Mouse (Mus musculus): ENCODE results near the gene Igsf8.
"Not testable (repeated sequence)": the region's sequence is repeated elsewhere in the genome, so short reads cannot be mapped to it uniquely, and the experiment has no call there.

Gene Igsf8

DNA sequence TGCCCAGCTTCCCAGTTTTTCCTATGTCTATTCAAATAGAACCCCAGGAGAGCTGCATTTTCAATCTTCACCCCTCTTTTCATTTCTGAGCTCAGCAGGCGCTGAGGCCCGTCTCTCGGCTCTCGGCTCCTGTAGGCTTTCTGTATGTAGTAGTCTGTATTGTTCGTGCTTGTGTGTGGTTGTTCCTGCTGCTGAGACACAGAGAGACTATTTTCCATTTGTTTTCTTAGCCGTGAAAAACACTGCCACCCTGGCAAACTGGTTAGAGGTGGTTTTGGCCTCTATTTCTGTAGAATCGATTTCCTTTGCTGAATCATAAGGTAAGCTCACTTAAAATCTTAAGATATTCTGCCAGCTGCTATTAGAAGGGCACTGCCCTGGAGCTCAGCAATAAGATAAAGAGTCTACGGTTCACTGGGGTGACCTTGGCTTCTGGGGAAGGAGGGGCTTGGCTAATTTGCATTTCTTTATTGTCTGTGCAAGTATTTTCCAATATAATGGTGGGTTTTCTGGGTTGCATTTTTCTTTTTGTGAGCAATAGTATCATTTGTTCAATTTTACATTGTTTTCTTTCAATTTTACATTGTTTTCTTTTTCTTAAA, at the start of gene Igsf8:
TSS of gene Igsf8 (plus strand) at position 165 of the 602 bp plus-strand sequence.
- DNase-seq, result no peak

DNA sequence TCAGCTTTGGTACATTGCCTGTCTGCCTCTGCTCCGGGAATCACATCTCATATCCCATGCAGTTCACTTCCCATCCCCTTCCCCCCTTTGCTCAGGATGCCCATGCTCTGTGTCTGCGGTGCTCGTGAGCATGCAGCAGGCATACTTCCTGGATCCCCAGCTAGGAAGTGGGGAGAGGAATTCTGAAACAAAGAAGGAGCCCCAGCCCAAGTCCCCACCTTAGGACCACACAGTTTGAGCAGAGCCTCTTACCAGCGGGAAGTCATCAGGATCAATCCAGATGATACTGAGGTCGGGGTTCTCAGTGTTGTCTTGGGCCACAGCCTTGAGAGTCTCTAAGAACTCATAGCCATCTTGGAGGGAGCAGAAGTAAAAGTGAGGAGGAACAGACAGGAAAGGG, 48.7 kb upstream of the Igsf8 start:
- DNase-seq, result no peak

DNA sequence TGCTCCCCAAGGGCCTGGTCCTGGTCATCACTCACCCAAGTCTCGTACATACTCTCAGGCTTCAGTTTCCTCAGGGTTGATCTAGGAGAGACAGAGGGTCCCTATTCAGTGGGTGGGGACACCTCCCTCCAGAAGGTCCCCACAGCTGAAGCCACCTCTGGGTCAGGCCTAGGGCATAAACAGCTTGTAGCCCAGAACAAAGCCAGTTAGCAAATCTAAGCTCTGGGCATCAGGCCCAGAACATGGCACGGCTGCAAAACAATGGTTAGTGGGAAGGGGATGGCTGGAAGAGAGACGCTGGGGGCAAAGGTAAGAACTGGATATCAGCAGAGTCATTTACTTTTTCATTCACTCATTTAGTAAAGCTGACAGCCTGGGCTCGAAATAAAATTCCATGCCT, 47.7 kb upstream of the Igsf8 start:
- DNase-seq, result no peak

DNA sequence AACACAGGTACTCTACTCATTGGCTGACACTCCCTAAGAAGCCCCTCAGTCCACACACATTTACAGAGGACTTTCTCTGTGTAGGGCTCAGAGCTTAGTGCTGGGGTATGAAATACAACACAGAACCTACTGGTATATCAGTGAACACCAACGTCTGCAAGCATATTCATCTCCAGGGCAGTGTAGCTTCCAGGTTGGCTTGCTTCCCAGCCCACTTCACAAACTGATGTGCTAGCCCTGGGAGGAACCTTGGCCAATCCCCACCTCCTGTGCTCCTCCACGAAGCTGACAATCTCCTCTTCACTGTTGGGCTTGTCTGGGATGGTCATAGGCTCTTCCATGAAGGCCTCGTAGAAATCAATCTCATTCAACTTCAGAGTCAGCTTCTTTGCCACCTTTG, 46.7 kb upstream of the Igsf8 start:
- DNase-seq, result no peak

DNA sequence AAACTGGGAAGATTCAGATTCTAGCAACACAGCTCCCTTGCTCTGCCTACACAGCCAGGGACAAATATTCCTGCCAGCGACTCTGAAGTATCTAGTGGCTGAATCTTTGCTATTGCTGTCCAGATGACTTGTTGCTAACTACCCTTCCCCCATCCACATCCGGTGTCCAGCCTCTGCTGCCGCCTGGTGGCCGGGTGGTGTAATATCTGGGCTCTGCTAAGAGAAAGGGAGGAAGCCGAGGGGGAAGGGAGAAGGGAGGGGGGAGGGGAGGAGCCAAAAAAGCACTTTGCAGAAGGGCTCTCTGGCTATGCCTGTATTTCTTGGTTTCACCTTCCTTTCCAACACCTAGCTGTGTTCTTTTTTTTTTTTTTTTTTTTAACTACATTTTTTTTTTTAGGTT, 44.3 kb upstream of the Igsf8 start:
- DNase-seq, result peak; percentile 95

DNA sequence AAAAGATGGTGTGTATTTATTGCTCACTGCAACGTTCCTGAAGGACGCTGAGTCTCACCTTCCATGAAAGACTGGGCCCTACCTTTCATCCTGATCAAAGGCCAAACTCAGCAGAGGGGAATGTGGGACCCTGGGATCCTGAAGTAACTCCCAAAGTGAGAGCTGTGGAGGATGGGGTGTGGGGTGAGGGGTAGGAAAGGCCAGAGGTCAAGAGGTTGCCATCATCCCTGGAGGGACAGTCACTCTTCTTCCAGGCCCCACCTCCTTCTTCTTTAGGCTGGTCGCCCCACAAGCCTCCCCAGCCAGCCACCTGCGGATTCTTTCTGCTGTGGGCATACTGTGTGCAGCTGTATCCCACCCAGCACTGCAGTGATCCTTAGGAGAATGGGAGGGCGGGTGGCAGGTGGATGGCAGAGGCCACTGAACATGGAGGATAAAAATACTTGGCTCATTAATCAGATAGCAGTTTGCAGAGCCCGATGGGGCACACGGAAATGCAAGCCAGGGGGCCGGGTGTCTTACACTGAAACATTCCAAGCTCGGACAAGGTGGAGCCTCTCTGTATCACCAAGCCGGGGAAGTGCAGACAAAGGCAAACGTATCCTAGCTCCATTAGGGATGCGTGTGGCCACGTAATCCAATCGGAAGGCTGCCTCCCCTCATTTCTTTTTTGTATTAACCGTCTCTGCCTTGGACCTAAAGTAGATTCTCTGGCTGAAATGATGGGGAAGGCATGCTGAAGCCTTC, 43.1 kb upstream of the Igsf8 start:
- DNase-seq, result no peak

DNA sequence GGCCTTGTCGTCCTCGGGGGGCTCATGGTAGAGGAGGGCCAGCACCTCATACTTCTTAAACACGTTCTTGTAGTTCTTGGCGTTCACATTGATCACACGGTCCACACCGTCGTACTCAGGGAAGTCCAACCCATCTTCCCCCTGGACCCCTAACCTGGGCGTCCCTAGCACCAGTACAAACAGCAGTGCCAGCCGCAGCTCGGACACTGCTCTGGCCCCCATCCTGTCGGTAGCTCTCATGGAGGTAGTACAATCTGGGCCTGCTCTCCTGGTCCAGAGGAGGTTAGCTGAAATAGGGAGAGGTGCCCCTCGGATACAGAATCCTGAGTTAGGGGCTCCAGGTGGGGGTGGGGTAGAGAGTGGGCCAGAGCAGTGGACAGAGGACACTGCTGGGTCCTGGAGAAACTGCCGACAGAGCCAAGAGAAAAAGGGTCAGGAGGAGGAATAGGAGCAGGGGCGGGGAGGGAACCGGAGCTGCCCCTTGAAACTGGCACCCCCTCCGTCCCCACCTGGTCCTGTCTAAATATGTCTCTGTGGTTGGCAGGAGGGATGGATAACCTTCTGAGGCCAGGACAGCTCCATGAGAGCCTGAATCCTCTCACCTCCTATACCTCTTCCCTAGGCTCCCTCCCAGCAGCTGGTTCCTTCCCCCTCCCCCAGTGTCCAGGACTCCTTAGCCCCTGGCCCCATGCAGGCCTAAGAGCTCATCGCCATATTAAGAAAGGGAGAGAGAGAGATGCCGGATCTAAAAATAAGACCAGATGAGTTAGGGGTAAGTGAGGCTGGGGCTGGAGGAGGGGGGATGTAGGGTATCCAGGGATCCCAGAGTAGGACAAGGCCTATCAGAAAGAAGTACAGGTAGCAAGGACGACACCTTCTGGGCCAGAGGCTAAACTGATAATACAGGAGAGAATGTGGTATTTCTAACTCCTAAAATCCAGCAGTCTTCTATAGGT, 41.7 kb upstream of the Igsf8 start, which contains the start of gene Casq1:
TSS of gene Casq1 (minus strand) at position 418 of the 956 bp plus-strand sequence.
- no peak for DNase-seq

DNA sequence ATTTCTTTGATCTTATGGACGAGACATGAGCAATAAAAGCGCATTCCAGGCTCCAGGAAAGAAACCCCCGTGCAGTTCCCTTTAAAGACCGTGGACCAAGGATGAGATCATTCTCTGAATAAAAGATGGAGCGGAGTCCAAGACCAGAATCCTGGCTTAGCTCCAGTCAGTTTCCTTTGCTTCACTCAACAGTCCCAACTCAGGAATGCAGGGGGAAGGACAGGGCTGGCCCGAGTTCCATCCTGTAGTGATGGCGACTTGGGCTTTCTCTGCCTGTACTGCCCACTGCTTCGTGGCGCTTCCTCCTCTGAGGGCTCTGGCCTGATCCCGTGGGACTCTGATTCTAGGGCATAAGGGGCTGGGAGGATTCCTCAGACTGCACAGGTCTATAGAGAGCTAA, 41.0 kb upstream of the Igsf8 start:
- DNase-seq, result peak; percentile 81

DNA sequence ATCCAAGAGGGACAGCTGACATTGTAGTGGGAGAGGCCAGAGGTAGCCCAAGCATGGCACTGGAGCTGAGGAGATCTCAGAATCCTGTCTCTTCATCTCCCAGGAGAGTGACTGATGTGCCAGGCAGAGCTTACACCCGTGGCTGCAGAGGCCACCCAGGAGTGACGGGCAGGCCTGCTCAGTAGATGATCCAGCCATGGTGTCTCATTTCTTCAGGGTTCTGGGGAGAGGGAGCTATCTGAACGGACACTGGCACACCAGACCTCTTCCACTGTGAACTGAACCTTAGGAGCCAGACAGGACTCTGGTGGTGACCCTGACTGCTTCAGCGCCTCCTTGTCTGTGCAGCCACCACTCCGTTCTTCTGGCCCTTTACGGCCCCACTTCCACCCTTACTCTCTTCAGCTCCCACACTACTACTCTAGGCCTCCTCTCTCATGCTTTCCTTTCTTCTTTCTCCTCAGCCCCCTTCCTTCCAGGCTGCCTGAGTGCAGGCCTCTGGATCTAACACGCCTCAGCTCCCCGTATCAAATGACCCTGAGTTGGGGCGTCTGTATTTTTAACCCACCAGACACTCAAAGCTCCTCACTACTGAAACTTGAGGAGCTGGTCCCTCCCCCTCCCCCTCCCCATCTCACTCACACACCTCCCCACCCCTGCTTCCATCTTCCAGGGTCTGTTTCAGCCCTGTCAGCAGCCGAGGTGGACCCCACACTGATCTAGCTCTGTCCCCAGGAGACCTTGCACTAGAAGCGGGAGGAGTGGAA, 40.0 kb upstream of the Igsf8 start:
- DNase-seq, result no peak

DNA sequence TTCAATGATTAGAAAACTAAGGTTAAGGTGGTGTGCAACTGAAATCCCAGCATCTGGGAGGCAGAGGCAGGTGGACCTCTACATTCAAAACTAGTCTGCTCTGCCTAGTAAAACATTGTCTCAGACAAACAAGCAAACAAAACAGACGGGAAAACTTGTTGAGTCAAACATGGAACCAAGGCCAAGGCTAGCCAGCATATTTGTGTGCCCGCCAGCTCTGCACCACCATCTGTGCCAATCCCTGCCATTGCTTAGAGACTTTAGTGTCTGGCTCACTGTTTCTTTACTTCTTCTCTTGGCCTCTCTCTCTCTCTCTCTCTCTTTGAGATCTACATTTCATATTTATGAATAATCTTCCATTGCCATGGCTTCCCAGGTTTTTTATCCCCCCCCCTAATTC, 33.2 kb upstream of the Igsf8 start:
- DNase-seq, result no peak

DNA sequence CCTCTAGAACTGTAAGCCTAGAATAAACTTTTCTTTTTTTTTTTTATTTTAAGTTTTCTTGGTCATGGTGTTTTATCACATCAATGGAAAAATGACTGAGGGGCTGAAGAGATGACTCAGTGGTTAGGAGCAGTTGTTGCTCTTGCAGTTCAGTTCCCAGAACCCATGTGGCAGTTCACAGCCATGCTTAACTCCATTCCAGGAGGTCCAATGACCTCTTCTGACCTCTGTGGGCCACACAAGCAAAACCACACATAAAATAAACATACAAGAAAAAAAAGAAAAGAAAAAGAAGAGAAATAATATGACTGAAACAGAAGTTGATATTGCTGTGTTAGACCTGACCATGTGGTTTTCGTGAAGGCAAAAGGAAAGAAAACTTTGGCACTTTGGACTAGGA, 32.2 kb upstream of the Igsf8 start:
- no peak for DNase-seq

DNA sequence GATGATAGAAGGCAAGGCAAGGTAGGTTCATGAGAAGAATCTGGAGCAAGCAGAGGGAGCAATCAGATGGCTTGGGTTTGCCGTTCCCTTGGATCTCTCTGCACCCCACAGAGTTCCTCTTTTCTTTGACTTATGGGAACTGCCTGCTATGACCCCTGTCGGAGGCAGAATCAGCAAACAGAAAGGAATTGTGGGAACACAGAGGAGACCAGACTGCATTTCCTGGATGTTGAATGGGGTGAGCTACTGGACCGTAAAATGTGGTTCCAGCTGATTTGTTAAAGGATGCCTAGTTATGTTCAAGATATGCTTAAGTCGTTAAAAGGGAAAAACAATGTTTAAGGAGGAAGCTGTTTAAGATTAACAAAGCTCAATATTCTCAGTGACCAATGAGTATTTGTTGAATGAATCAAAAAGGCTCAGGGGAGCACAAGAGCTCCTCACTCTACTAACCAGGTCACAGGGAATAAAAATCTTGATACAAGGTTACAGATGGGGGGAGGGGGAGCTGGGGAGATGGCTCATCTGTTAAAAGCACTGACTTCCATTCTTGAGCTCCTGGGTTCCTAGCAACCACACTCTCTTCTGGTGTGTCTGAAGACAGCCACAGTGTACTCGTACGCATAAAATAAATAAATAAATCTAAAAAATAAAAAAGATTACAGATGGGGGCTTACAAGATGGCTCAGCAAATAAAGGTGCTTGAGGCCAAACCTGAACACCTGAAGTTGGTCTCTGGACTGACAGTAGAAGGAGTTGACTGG, 20.3 kb upstream of the Igsf8 start:
- peak; percentile 35 for DNase-seq

DNA sequence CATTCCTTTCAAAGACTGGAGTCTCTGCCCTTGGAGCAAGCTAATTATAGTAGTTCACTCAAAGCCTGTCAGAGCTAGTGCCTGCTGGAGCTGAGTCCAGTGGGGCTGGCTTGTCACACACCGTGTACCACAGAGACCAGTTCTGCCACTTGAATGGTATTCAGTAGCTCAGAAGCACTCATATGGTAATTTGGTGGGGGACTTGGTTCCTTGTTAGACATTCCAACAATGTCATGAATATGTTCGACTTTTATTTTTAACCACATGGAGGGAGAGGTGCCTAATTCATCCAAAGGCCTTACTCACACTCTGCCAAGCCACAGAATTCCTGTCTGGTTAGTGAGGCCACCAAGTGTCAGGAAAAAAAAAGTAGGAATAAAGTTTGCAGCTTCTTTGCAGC, 19.0 kb upstream of the Igsf8 start:
- DNase-seq, result peak; percentile 70

DNA sequence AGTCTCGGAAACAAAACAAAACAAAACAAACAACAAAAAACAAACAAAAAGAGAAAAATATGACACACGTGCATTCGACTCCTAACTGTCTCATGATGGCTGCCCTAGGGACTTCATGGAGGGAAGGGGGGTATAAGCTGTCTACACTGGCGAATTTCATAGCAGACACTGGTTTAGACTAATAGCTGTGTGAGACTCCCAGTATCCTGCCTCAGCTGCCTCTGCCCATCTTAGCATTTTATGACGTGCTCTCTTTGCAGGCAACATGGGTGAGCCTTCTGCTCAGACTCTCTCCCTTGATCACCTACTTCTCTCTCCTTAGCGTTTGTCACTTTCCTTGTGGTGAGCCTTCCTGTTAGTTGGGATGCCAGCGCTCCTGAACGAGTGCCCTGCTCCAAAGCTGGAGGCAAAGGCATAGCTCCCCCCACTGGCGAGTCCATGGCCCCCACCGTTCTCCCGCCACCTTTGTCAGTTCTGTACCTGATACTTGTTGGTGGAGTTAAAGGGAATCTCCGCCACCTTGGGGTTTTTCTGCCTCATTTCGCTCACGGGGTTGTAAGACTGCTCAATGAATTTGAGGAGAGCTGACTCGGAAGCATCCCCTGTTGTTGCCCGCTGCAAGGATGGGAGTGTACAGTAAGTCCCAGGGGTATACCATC, 17.8 kb upstream of the Igsf8 start:
- DNase-seq, result peak; percentile 58

DNA sequence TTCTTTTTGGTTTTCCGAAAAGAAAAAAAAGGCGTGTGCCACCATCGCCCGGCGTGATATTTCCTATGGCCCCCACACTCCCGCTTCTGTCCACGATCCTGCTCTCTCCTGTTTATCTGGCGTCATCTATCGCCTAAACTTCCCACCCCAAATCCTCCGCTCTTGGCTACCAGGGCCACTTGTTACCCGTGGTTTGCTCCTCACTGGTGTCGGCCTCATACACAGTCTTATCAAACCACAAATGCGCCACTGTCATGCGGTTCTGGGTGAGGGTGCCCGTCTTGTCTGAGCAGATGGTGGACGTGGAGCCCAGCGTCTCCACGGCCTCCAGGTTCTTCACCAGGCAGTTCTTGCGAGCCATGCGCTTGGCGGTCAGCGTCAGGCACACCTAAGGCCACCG, 16.8 kb upstream of the Igsf8 start:
- DNase-seq, result not testable (repeated sequence)

DNA sequence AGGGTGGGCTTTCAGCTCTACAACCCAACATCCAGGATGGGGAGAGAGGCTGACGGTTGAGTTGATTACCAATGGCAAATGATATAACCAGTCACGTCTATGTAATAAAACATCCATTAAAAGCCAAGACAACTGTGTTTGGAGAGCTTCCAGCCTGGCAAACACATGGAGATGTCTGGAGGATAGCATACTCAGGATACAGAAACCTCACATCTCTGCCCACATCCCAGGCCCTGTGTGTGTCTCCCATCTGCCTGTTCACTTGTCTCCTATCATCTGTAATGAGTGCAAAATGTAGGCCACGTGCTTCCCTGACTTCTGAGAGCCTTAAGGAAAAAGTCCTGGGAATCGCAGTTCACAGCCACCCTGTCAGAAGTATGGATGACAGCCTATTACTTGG, 14.2 kb upstream of the Igsf8 start:
- DNase-seq, result no peak

DNA sequence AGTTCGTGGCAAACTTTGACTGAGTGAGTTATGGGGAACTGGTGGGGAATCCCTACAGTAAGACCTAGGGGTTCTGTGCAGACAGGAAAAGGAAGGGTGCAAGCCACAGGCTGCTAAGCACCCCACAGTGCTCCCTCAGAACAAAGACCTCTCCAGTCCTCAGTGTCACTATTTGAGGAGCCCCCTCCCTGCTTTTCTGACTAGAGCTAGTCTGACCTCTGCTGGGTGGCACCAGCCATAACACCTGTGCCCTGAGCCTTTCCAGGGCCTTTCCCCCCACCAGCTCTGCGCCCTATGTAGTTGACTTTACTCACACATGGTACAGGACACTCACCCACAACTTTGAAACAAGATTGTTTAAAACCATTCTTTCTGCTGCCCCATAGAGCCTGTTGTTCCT, 13.8 kb upstream of the Igsf8 start:
- DNase-seq, result peak; percentile 60

DNA sequence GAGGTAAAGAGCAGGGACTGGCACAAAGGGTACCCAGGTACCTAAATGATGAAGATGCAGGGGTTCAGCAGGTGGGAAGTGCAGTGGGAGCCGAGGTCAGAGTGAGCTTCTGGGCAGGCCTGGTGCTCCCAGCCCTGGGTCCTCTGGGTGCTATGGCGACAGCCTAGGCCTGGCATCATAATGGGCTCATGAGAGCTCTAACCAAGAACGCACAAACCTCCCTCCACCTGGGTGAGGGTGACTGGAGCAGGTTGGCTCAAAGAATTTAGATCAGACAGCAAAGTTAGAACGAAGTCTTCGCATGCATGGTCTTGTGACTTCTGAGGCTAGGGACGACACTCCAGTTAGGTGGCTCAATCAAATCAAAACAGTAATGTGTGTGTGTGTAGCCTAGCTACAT, 3.1 kb upstream of the Igsf8 start, which contains the start of gene Atp1a4:
TSS of gene Atp1a4 (minus strand) at position 101 of the 400 bp plus-strand sequence.
- DNase-seq, result no peak

DNA sequence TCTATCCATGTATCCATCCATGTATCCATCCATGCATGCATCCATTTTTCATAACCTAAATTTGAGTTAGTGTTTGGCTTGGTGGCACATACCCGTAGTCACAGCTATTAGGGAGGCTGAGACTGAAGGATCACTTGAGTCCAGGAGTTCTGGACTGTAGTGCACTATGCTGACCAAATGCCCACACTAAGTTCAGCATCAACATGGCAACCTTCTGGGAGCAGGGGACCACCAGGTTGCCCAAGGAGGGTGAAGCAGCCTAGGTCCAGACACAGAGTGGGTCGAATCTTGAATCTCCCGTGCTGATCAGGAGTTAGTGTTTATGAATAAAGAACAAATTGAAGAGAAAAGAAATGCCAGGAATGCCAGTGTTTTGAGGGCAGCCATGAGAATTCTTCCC, 9.8 kb downstream of the Igsf8 start:
- no peak for DNase-seq

DNA sequence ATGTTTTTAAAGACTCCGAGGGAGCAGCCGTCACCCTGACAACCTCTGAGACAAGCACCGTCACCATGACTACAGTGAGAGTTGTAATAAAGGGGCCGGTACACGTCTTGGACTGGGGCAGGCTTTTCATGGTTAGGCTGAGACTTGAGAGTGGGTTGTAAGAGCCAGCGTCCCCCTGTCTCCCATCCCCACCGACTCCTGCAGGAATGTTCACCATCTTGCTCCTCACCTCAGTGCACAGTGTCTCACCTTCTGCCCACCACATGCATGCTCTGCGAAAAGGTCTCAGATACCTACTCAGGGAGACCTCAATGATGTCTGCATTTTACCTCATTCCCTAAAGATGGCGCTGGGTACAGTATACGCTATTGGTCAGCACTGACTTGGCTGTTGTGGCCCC, 10.3 kb downstream of the Igsf8 start:
- DNase-seq, result no peak

DNA sequence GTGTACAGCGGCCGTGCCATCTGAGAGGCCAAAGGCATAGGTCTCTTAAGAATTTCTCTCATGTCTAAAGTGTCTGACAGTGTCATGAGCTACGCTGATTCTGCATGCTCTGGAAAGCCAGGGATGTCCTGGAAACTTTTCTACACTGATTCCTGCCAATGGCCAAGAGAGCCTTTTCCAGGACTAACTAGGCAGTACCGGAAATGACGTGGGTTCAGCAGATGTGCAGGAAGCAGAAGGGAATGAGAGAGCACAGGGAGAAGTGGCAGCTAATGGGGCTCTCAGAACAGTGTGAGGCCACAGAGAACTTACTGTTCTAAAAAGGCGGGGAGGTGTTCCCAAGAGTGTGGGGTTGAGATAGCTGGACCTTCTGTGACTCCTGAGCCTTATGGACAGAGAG, 11.9 kb downstream of the Igsf8 start:
- DNase-seq, result no peak
